Mouse (Mus musculus): ENCODE measurements around the gene Clec16a. TPM values are rescaled to one million over a fixed set of nuclear protein-coding genes. Genes with fewer than 3 reads are reported as not detected.

The Clec16a gene
- 10 to 100 TPM; 55.6 to 90.9 (median 70.4) TPM for total RNA-seq (2022)

- peak; percentile 92 to 95 for DNase-seq (ENCODE audit: low spot score in 2 of 2)
Measured at GRCm38 (mm10) chr16:10544995-10545622, at the start of gene Clec16a. Gene Clec16a (plus strand): TSS chr16:10545339.

- DNase-seq (ENCODE audit: low spot score in 2 of 2): no peak
Measured at GRCm38 (mm10) chr16:10495824-10496298, 49.3 kb upstream of the Clec16a start.

GRCm38 (mm10) chr16:10498096-10498602 is 47.0 kb upstream of the Clec16a start:
- no peak for DNase-seq (ENCODE audit: low spot score in 2 of 2)

GRCm38 (mm10) chr16:10499122-10499521 is 46.0 kb upstream of the Clec16a start:
- DNase-seq (ENCODE audit: low spot score in 2 of 2): no peak

- DNase-seq (ENCODE audit: low spot score in 2 of 2): no peak
Measured at GRCm38 (mm10) chr16:10501865-10502264, 43.3 kb upstream of the Clec16a start.

- no peak for DNase-seq (ENCODE audit: low spot score in 2 of 2)
Measured at GRCm38 (mm10) chr16:10503058-10503457, 42.1 kb upstream of the Clec16a start.

- no peak for DNase-seq (ENCODE audit: low spot score in 2 of 2)
Measured at GRCm38 (mm10) chr16:10507445-10507844, 37.7 kb upstream of the Clec16a start.

- DNase-seq (ENCODE audit: low spot score in 2 of 2): no peak
Measured at GRCm38 (mm10) chr16:10508691-10509090, 36.4 kb upstream of the Clec16a start.

GRCm38 (mm10) chr16:10510477-10511133 is 34.5 kb upstream of the Clec16a start:
- DNase-seq (ENCODE audit: low spot score in 2 of 2): no peak

GRCm38 (mm10) chr16:10511134-10511520 is 34.0 kb upstream of the Clec16a start:
- no peak for DNase-seq (ENCODE audit: low spot score in 2 of 2)

- DNase-seq (ENCODE audit: low spot score in 2 of 2): no peak
Measured at GRCm38 (mm10) chr16:10515953-10516572, 29.1 kb upstream of the Clec16a start.

GRCm38 (mm10) chr16:10518030-10518429 is 27.1 kb upstream of the Clec16a start:
- no peak for DNase-seq (ENCODE audit: low spot score in 2 of 2)

GRCm38 (mm10) chr16:10520908-10521614 is 24.1 kb upstream of the Clec16a start:
- DNase-seq (ENCODE audit: low spot score in 2 of 2): peak; percentile 42 to 50

- peak in 1 of 2 experiments; percentile 36 for DNase-seq (ENCODE audit: low spot score in 2 of 2)
Measured at GRCm38 (mm10) chr16:10522811-10523210, 22.3 kb upstream of the Clec16a start.

GRCm38 (mm10) chr16:10523650-10524049 is 21.5 kb upstream of the Clec16a start:
- DNase-seq (ENCODE audit: low spot score in 2 of 2): no peak

GRCm38 (mm10) chr16:10524866-10525609 is 20.1 kb upstream of the Clec16a start:
- DNase-seq (ENCODE audit: low spot score in 2 of 2): no peak

GRCm38 (mm10) chr16:10525610-10525980 is 19.5 kb upstream of the Clec16a start:
- DNase-seq (ENCODE audit: low spot score in 2 of 2): no peak

GRCm38 (mm10) chr16:10527046-10527644 is 18.0 kb upstream of the Clec16a start:
- no peak for DNase-seq (ENCODE audit: low spot score in 2 of 2)

GRCm38 (mm10) chr16:10528382-10528781 is 16.8 kb upstream of the Clec16a start:
- no peak for DNase-seq (ENCODE audit: low spot score in 2 of 2)

GRCm38 (mm10) chr16:10530179-10530578 is 15.0 kb upstream of the Clec16a start:
- no peak for DNase-seq (ENCODE audit: low spot score in 2 of 2)

GRCm38 (mm10) chr16:10533781-10534180 is 11.4 kb upstream of the Clec16a start:
- DNase-seq (ENCODE audit: low spot score in 2 of 2): no peak

Measured in gastrocnemius, adult 8-10 months (tissue).